Mouse (Mus musculus) v-Abl transformed pro-B cells (cell line): ENCODE measurements around the gene Hdac11.

ENCODE experiments used
- in situ Hi-C, 2 experiments: fragments of 400-800 bp; cut with MboI; formaldehyde crosslinking; loops; one replicate each; pipeline ENCODE4 v1.15.1; 2025; ENCODE audit not compliant: unreplicated experiment in 2 of 2

Gene Hdac11

GRCm38 (mm10) chr6:91125228-91125585 is 31.3 kb upstream of the Hdac11 start:
- in situ Hi-C loops: loop anchor here in 1 of 2 experiments (25.0 kb wide), 1 partner anchor 1488 kb away; the partner anchor contains the start of gene Txnrd3

DNA sequence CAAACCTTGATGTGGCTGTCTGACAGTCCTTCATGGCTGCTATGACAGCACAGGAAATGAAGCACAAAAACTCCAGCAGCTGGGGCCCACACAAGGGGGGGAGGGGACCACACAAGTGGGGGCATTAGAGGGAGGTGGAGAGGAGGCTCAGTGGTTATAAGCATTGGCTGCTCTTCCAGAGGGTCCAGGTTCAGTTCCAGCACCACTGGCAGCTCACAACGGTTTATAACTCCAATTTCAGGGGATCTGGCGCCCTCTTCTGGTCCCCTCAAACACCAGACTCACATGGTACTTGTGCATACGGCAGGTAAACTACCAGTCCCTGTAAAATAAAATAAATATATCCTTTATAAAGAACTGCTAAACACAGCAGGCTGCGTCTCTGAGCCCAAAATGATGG is 27.5 kb upstream of the Hdac11 start:
- in situ Hi-C loops: loop anchor here in 1 of 2 experiments (25.0 kb wide), 1 partner anchor 1492 kb away; the partner anchor contains the start of gene Txnrd3

DNA sequence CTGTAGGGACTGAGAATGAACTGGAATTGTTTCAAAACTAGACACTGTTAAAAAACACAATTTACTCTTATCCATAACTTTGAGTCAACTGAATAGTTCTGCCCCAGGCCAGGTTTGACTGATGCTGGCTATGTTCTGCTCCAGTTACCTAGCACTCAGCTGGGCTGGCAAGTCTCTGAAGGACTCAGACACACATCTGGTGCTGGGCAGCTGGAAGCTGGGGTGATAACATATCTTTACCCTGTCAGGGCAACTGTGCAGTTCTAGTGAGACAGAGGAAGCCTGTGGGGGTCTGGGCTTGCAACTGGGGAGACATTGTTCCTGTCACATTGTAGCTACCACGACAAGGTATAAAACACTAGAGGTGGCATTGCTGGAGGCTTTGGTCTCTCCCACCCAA is 25.6 kb upstream of the Hdac11 start:
- in situ Hi-C loops: loop anchor here (10.0 to 25.0 kb wide), 2 partner anchors 396 to 1494 kb away; partner anchors contain the start of gene Txnrd3 (in 1 of the 2)

GRCm38 (mm10) chr6:91137343-91137956 is 19.0 kb upstream of the Hdac11 start:
- in situ Hi-C loops: loop anchor here (5.0 to 25.0 kb wide), 3 partner anchors 325 to 1500 kb away; partner anchors contain the start of gene Txnrd3 (in 1 of the 2)

DNA sequence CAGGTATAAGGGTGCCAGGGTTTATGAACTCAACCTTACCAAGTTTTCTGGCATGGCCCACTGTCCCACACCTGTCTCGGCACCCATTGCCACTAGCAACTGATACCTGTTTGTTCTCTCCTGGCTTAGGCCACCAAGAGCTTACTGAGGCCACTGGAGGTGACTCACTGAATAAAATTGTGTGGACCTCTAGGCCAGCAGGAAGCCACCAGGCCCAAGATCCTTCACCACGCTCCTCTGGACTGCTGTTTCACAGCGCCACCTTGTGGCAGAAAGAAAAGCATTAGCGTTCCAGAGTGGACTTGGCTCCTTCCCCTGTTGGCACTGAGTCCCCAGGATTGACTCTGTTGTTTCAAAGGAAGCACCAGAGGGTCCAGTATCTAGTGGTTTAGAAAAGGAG is 16.6 kb upstream of the Hdac11 start:
- in situ Hi-C loops: loop anchor here (5.0 to 25.0 kb wide), 7 partner anchors 68 to 1503 kb away; partner anchors contain the start of genes Slc41a3 (in 1 of the 2) and Txnrd3 (in 1 of the 2)

DNA sequence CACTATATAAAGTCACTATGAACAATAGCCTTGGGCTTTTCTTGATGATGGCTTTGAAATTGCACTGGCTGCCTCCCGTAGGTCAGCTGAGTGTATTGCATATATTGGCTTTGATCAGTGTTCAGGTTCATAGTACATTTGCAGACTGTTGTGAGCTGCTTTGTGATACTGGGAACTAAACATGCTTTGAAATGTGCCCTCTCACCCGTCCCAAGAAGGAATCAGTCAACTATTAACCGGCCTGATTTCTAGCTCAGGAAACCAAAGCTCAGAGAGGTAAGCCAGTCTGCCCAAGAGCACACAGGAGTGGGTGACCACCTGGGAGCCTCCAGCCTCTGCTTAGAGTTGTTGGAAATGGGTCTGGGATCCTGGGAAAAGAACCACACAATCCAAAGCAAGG is 11.4 kb upstream of the Hdac11 start:
- in situ Hi-C loops: loop anchor here in 1 of 2 experiments (10.0 to 25.0 kb wide), 3 partner anchors 410 to 1508 kb away; partner anchors contain the start of genes Slc41a3 and Txnrd3

- in situ Hi-C loops: loop anchor here in 1 of 2 experiments (10.0 to 25.0 kb wide), 3 partner anchors 411 to 1508 kb away; partner anchors contain the start of genes Slc41a3 and Txnrd3
Observed at GRCm38 (mm10) chr6:91145572-91145971, 10.9 kb upstream of the Hdac11 start.

DNA sequence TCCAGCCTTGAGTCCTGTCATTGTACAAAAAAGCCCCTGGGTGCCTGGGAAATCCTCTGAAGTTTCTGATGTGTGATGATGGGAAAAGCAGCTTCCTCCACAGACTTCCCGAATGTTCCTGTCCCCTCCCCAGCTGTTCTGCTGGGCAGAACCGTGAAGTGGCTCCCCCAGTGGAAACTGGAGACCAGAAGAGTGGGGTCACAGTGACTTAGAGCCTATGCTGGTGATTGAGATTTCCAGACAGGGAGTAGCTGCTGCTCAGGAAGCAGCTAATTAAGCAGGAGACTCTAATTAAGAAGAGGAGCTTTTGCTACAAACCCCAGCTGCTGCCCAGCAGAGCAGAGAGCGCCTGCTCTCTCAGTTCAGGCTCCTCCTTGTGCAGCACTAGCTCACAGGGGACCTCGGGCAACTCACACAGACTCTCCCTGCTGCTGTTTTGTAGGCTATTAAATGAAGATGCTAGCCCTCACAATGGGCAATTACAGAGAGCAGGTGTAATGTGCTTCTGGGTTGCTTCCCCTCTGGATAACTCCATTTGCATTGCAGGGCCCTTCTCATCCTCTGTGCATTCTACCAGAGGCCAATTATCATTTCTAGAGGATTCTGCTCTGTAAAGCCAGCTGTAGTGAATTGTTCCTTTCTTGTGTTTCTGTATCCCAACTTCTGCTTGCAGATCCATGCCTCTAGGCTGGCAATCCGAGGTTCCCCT is 9.9 kb upstream of the Hdac11 start:
- in situ Hi-C loops: loop anchor here in 1 of 2 experiments (10.0 to 25.0 kb wide), 3 partner anchors 412 to 1509 kb away; partner anchors contain the start of genes Slc41a3 and Txnrd3

- in situ Hi-C loops: loop anchor here in 1 of 2 experiments (10.0 to 25.0 kb wide), 3 partner anchors 412 to 1510 kb away; partner anchors contain the start of genes Slc41a3 and Txnrd3
Observed at GRCm38 (mm10) chr6:91147152-91147770, 9.2 kb upstream of the Hdac11 start.

GRCm38 (mm10) chr6:91152892-91153548 is 3.4 kb upstream of the Hdac11 start:
- in situ Hi-C loops: no loop called here

GRCm38 (mm10) chr6:91153549-91154064 is 2.9 kb upstream of the Hdac11 start:
- in situ Hi-C loops: no loop called here

- in situ Hi-C loops: no loop called here
Observed at GRCm38 (mm10) chr6:91154685-91155084, 1.8 kb upstream of the Hdac11 start.

- in situ Hi-C loops: no loop called here
Observed at GRCm38 (mm10) chr6:91155286-91155685, 1.2 kb upstream of the Hdac11 start.

GRCm38 (mm10) chr6:91156062-91156461 is 403 bp upstream of the Hdac11 start:
- in situ Hi-C loops: no loop called here

GRCm38 (mm10) chr6:91157237-91157570 is 739 bp downstream of the Hdac11 start:
- in situ Hi-C loops: no loop called here

GRCm38 (mm10) chr6:91159047-91159446 is 2.6 kb downstream of the Hdac11 start:
- in situ Hi-C loops: no loop called here

DNA sequence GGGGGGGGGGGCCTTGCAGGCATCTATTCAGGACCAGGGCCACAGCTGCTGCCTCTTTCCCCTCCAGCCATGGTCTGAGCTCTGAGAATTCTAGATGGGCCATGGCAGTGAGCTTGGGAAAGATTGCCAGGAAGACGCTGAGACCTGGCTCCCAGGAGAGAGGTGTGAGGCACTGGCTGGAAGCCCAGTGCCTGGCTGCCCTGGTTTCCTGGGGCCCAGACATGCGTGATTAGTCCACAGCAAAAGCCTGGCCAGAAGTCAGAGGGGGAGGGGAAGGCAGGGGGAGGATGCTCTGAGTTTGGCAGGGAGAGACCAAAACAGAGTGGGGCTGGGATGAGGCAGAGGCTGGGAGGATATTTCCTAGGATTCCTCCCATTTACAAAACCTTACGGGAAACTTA is 3.9 kb downstream of the Hdac11 start:
- in situ Hi-C loops: no loop called here

DNA sequence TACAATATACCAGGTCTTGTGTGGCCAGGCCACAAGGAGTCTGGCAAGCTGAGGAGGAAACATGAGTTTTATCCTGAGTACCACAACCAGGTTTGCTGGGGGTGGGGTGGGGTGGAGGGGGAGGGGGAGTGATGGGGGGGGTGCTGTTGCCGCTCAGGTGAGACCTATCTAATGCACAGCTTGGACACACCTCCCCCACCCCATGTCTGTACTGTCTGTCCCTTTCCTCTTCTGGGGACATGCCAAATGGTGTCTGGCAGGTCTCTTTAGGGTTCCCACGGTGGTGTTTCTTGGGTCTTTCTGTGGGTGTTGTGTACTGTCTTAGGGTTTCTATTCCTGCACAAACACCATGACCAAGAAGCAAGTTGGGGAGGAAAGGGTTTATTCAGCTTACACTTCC is 4.5 kb downstream of the Hdac11 start:
- in situ Hi-C loops: no loop called here

GRCm38 (mm10) chr6:91161506-91162235 is 5.2 kb downstream of the Hdac11 start:
- in situ Hi-C loops: no loop called here

GRCm38 (mm10) chr6:91162314-91162713 is 5.8 kb downstream of the Hdac11 start:
- in situ Hi-C loops: no loop called here
